Mouse (Mus musculus) liver, adult 2 months (tissue): ENCODE results near the gene Zbed5.

ENCODE experiments used
- CTCF ChIP-seq: fragments of 200-500 bp; IDR thresholded peaks from 2 replicates; pipeline ENCODE4 v1.5.1; 2011; ENCODE audit warnings: low read depth, low read length, control low read depth
- POLR2A ChIP-seq: fragments of 200-500 bp; IDR thresholded peaks from 2 replicates; pipeline ENCODE4 v1.6.1; 2011; ENCODE audit warnings: low read length, control low read depth; ENCODE audit not compliant: insufficient read depth; ENCODE audit errors: extremely low read depth

DNA sequence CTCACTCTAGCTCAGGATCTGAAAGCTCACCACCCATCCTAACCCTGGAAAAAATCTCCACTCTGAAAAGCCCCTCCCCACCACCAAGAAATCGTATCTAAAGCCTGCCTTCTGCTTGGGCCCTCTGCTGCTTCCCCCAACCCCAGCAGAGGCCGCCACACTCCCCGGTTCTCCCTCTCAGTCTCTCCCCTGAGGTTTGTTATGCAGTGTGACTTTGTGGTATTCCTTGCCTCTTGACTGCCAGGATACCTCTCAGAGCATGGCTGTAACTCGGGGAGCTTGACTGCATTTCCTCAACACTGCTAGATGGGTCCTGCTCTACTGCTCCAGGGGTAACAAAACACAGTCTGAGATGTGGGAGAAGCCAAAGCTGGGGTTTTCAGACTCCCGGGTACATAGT is 40.4 kb upstream of the Zbed5 start:
- no peak for TF ChIP-seq CTCF
- no peak for TF ChIP-seq POLR2A
